Mouse (Mus musculus) C2C12 (cell line): ENCODE data around the gene Zranb3. TPM values are rescaled to one million over a fixed set of nuclear protein-coding genes. Genes with fewer than 3 reads are reported as not detected.

Experiments used
- H3K27me3 ChIP-seq: one replicate; pipeline ENCODE4 v1.6.1; 2011; ENCODE audit not compliant: control insufficient read depth, insufficient read depth, insufficient read length
- H3K36me3 ChIP-seq: one replicate; pipeline ENCODE4 v1.6.1; 2011; ENCODE audit not compliant: control insufficient read depth, insufficient read depth
- H3K4me3 ChIP-seq: one replicate; pipeline ENCODE4 v1.5.1; 2011; ENCODE audit warnings: mild to moderate bottlenecking, control low read depth; ENCODE audit not compliant: poor library complexity, insufficient read depth, severe bottlenecking
- H3K79me2 ChIP-seq: one replicate; pipeline ENCODE4 v1.6.1; 2011; ENCODE audit not compliant: control insufficient read depth, insufficient read depth
- H3K79me3 ChIP-seq: one replicate; pipeline ENCODE4 v1.6.1; 2011; ENCODE audit warnings: low read depth, control low read depth
- H3ac ChIP-seq: one replicate; pipeline ENCODE3; 2011; ENCODE audit warnings: low read depth; ENCODE audit not compliant: control insufficient read depth, insufficient read length
- CEBPB ChIP-seq: IDR thresholded peaks from one replicate; pipeline ENCODE4 v1.6.1; 2011; ENCODE audit warnings: low read depth, mild to moderate bottlenecking, control low read depth, moderate library complexity
- CTCF ChIP-seq: IDR thresholded peaks from one replicate; pipeline ENCODE4 v1.5.1; 2011; ENCODE audit not compliant: control insufficient read depth, insufficient read depth, insufficient read length
- FOSL1 ChIP-seq: IDR thresholded peaks from one replicate; pipeline ENCODE4 v1.8.0; 2011; ENCODE audit warnings: mild to moderate bottlenecking, low read length; ENCODE audit not compliant: poor library complexity, insufficient read depth, severe bottlenecking
- MAX ChIP-seq: IDR thresholded peaks from one replicate; pipeline ENCODE4 v1.6.1; 2011; ENCODE audit warnings: mild to moderate bottlenecking, control low read depth
- MYOD1 ChIP-seq: IDR thresholded peaks from one replicate; pipeline ENCODE4 v1.6.1; 2011; ENCODE audit warnings: low read depth; ENCODE audit not compliant: control insufficient read depth, insufficient read length
- MYOG ChIP-seq: IDR thresholded peaks from one replicate; pipeline ENCODE4 v1.6.1; 2011; ENCODE audit not compliant: control insufficient read depth, insufficient read length; ENCODE audit errors: extremely low read depth
- USF1 ChIP-seq: IDR thresholded peaks from one replicate; pipeline ENCODE4 v1.6.1; 2011; ENCODE audit warnings: low read depth, mild to moderate bottlenecking, control low read depth, moderate library complexity
- polyA plus RNA-seq: library from polyadenylated mRNA; unstranded; fragments of >200 nt; fragmentation: generic; extraction: Trizol; gene quantifications from one replicate; pipeline ENCODE4 v1.2.1, GENCODE M21; 2012; ENCODE audit warnings: missing spikeins

Zranb3 gene
- polyA plus RNA-seq, 1 experiment = 3.1 TPM

- no peak for TF ChIP-seq MYOG
- no peak for TF ChIP-seq MAX
- TF ChIP-seq FOSL1 = no peak
- no peak for TF ChIP-seq CEBPB
- no peak for TF ChIP-seq USF1
- TF ChIP-seq CTCF = no peak
- TF ChIP-seq MYOD1 = no peak
- Histone ChIP-seq H3K79me2 (no peaks in the 10 kb centered on the region), H3K79me3 (no peaks in the 10 kb centered on the region), H3ac (no peak overlapping the region), H3K27me3 (no peaks in the 10 kb centered on the region), H3K36me3 (peaks cover 54% of the 10 kb centered on the region), H3K4me3 (no peak overlapping the region)
Observed at GRCm38 (mm10) chr1:127904774-127905385, 198.0 kb downstream of the Zranb3 start.

Other genes with a start within 250 kb of the Zranb3 start
- gene Map3k19, start 248.0 kb downstream of the Zranb3 start, polyA plus RNA-seq = 0.06 TPM
- gene Rab3gap1, start 234.3 kb downstream of the Zranb3 start, polyA plus RNA-seq = 14.0 TPM
- 29.9 TPM for gene R3hdm1, start 254 bp upstream of the Zranb3 start, polyA plus RNA-seq
- 22.0 TPM for gene Ubxn4, start 140.9 kb upstream of the Zranb3 start, polyA plus RNA-seq
- gene Lct, start 225.3 kb upstream of the Zranb3 start, polyA plus RNA-seq = 0.06 TPM